Mouse (Mus musculus) telencephalon, adult 2 months (tissue): ENCODE measurements at regions not wholly inside any gene's neighbourhood (a gene's known extent, or its start where the extent isn't known, plus 50 kb on each side); places are given as distances from the start of the nearest gene placed in this dataset.
A peak's percentile ranks its signal among the peaks of the same experiment; 100 is the strongest.
"Not testable (repeated sequence)": the region's sequence is repeated elsewhere in the genome, so short reads cannot be mapped to it uniquely, and the experiment has no call there.

Experiments
- DNase-seq: peaks from one replicate; pipeline ENCODE4 v3.0.0-alpha.2; 2011; ENCODE audit warnings: low read depth, low spot score

GRCm38 (mm10) chr7:77200903-77201302 is 971.2 kb downstream of the Agbl1 start:
- not testable (repeated sequence) for DNase-seq

- DNase-seq: peak; percentile 2
Observed at GRCm38 (mm10) chr7:77205604-77206003, 975.9 kb downstream of the Agbl1 start.

GRCm38 (mm10) chr7:77249391-77249790 is 1019.7 kb downstream of the Agbl1 start:
- DNase-seq: peak; percentile 5

- no peak for DNase-seq
Observed at GRCm38 (mm10) chr7:77287657-77288056, 1058.0 kb downstream of the Agbl1 start.

- DNase-seq: no peak
Observed at GRCm38 (mm10) chr7:77294984-77295642, 1065.4 kb downstream of the Agbl1 start.

- DNase-seq: no peak
Observed at GRCm38 (mm10) chr7:77303227-77303626, 1073.5 kb downstream of the Agbl1 start.

GRCm38 (mm10) chr7:77303935-77304334 is 1074.2 kb downstream of the Agbl1 start:
- no peak for DNase-seq

GRCm38 (mm10) chr7:77305471-77305870 is 1075.8 kb downstream of the Agbl1 start:
- no peak for DNase-seq

- DNase-seq: no peak
Observed at GRCm38 (mm10) chr7:77311661-77312060, 1082.0 kb downstream of the Agbl1 start.

GRCm38 (mm10) chr7:77325140-77325539 is 1095.5 kb downstream of the Agbl1 start:
- no peak for DNase-seq

GRCm38 (mm10) chr7:77326836-77327235 is 1097.1 kb downstream of the Agbl1 start:
- DNase-seq: no peak

- DNase-seq: no peak
Observed at GRCm38 (mm10) chr7:77327516-77327915, 1097.8 kb downstream of the Agbl1 start.

GRCm38 (mm10) chr7:77338630-77339029 is 1108.9 kb downstream of the Agbl1 start:
- peak; percentile 52 for DNase-seq
